Mouse (Mus musculus): ENCODE measurements at regions not wholly inside any gene's neighbourhood (a gene's known extent, or its start where the extent isn't known, plus 50 kb on each side); places are given as distances from the start of the nearest gene placed in this dataset.
"Not testable (repeated sequence)": the region's sequence is repeated elsewhere in the genome, so short reads cannot be mapped to it uniquely, and the experiment has no call there.

DNA sequence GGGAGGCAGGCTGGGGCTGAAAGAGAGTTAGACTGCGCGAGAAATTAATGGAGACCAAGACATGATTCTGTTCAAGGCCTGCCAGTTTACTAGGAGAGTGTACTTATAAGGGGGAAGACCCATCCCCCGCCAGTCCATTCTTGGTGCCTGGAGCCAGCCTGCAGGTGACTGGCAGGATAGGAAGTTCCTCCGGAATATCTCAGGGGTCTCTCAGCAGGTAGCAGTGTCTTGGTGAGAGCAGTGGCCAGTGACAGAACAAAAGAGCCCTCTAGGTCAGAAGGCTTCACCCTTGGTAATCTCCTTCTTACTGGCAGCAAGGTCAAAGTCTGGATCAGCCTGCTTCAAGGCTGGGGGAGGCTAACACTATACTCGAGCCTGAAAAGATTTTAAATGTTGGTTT is 83.7 kb upstream of the Zfp804b start:
- ATAC-seq (ENCODE audit: low TSS enrichment), result no peak

DNA sequence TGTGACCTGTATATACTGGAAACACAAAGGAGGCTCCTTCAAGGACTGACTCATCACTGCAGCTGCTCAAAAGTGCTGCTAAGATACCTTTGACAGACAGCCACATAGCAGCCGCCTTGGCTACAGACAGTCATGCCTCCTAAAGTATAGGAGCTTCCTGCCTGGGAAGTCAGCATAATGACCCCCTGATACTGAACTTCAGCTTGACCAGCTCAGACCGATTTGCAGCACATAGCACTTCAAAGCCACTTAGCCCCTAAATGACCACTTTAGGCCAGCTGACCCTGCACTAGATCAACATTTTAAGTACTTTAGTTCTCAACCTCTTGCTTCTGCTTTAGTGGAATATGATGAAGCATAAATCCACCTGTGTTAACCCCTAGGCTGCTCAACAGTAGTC is 91.9 kb upstream of the Zfp804b start:
- ATAC-seq (ENCODE audit: low TSS enrichment), result no peak

DNA sequence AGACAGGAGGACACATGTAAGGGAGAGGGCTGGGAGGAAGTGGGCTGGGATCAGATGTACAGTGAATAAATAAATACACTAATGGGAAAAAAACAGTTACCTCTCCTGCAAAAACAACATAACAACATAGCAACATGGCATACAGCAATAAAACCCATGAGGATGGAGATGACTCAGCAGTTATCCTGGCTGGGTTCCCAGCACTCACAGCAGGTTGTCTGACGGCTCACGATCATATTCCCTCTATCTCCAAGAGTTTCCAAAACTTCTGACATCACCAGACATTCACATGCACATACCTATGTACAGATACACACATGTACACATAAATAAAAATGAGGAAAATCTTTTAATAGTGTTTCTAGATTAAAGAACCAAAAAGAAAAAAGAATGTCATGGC is 103.4 kb upstream of the Zfp804b start:
- ATAC-seq (ENCODE audit: low TSS enrichment), result no peak

DNA sequence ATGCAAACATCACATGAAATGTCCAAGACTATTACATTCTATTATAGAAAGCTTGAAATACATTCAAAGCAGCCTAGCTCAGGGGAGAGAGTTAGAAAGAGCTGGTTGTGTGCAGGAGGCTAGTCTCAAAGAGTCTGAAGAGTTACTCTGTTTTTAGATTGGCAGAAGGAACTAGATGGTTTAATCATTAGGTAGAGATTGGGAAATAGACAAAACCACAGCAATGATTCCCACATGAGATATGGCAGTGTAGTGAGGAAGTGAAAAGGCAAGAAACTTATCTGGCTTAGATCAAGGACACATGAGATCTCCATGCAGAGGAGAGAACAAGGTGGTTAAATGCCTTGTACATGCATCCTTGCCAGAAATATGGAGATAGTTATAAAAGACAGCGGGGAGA is 110.3 kb upstream of the Zfp804b start:
- ATAC-seq (ENCODE audit: low TSS enrichment), result no peak

DNA sequence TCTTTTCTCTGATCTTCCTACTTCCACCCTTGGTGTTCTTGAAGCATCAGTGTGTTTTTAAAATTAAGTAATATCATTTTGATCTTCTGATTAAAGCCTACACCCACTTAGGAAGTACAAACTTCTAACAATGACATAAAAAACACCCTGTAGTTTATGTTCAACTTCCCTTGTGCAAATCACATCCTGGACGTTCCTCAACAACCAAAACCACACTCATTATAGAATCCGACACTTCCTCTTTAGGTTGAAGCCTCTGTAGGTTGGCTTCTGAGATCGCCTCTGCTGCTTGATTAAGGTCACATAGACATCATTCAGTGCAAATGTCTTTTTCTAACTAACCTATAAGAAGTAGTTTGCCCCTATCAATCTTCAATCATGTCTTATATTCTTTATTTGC is 112.5 kb upstream of the Zfp804b start:
- no peak for ATAC-seq (ENCODE audit: low TSS enrichment)

DNA sequence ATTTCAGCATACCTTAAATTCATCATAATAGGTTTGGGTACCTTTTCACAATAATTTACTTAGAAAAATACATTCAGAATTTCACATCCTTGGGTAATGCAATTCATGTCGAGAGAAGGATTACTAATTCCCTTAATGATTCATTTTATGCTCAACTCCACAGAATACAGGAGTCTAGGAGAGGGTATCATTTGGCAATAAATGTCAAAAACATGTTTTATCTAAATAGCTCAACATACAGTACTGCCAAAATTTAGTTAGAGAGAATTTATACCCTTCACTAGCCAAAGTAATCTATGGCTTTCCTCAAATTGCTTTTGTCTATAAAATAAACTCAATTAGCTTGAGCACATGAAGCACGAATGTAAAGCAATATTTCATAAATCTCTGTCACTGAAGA is 144.6 kb upstream of the Zfp804b start:
- no peak for ATAC-seq (ENCODE audit: low TSS enrichment)

DNA sequence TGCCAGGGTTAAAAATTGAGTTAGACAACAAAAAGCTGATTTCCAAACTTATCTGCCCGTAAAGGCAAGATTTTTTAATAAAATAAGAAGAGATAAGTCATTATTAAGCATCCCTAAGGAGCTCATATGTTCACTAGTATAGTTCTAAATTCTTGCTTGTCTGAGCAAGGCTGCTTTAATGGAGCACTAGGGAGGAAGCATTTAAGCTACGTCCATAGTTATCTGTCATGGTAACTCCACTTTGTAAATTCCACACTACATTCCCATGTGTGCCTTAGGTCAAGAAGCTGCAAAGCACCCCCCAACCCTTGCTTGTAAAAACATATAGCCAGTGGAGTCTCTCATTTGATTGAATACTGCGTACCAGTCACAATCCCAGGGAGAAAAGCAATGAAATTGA is 145.0 kb upstream of the Zfp804b start:
- ATAC-seq (ENCODE audit: low TSS enrichment), result no peak

DNA sequence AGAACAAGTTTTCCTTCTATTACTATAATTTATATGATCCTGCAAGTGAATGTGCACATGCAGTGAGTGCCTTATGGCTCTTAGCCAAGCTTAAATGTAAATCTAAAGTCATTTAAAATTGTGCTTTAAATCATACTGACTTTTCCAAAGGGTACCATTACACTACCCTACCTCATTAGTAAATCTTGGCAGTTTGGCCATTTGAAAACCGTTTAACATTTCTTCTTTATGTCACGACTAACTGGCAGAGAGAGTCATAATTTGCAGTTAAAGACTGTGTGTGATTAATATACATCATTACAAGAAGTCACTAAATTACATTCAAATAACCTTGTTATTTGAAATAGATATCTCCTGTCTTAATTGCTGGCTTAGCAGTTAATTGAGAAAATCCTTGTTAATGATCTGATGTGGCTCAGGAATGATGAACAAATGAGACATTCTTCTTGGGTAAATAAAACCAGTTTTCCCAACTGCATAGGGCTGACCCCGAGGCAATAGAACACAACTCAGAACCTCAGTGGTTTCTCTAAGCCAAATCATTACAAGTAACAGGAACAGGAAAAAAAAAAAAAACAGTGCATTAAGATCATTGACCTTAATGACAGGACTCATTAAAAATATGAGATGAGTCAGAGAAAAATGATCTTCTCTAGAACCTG is 173.1 kb upstream of the Zfp804b start:
- ATAC-seq (ENCODE audit: low TSS enrichment), result no peak

DNA sequence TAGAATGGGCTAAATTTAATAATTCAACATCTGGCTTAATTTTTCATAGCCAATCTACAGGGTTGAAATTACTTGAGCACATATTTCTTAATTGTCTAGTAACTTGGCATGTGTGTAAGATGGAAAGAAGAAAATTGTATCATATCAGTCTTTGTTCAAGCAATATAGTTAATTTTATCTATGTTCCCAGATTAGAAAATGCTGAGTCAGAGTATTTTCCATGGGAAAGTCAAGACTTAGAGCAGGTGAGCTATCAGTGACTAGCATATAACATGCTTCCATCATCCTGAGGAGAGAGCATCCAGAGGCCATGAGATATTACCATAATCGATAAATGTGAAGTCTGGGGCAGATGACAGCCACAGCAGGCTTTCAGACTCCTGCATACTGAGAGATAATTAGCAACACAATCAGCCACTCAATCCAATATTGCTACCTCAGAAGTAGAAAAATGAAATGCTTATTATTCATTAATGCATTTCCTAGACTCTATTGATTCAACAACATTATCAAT is 188.2 kb upstream of the Zfp804b start:
- no peak for ATAC-seq (ENCODE audit: low TSS enrichment)

DNA sequence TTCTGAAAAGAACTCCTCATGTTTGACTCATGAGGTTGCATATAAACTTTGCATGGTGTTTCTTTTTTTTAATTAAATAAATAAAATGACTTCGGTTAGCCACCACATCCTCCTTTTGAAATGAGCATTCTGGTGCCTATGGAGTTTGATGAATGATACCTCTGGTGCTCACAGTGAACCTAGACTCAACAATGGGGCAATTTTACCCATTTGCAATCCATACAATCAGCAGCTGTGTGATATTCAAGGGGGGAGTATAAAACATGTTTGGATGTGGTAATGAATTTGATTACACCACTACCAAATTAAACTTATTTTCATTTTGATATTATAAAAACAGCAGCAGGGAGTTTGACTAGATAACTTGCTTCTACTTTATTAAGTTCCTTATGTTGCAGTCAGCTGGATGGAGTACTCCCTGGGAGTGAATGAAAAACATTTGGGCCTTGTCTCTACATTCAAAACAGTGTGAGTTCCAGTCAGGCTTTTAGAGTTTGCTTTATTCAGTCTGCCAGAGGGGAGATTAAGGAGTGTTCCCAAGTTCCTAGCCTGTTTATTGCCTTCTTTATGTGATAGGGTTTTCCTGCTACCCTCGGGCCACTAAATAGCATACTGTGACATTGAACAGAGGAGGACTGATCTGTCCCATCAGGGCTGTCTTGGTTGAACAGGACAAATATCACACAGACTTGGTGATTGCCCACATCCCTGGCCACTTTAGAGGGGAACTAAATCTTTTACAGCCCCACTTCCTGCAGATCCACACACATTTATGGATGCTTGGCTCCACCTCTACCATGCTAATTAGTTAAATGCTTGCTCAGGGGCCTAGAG is 195.5 kb upstream of the Zfp804b start:
- no peak for ATAC-seq (ENCODE audit: low TSS enrichment)

DNA sequence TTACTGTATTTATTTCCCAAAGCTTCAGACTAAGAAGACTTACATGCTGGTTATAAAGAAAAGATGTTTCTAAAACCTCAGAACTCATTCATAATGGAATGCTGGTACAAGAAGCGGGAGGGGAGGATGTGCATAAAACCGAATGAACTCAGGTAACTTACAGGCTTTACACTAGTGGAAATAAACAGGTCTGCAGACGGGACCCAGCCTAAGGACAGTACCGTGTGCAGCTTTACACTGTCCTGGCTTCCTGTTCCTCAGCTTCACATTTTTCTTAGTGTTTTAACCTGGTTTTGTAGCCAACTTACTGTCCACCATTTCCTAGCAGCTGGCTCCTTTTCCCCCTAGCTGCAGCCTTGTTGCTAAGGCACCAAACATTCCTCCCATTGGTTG is 196.1 kb upstream of the Zfp804b start:
- no peak for ATAC-seq (ENCODE audit: low TSS enrichment)

DNA sequence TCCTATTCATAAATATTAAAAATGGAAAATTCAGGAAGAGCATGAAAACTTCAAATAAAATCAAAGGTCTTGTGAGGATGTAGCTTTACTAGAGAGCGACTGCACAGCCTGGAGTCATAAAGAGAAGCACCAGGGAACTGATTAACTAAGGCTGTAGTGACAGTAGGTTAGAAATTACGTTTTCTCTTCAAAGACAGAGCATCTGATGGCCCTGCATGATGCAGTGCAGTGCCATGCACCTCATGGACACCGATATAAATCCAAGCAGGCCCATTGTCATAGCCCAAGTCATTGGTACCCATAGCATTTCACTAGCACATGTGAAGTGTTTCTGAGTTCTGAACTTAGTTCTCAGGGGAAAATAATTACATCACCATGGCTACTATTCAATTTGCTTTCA is 199.3 kb upstream of the Zfp804b start:
- ATAC-seq (ENCODE audit: low TSS enrichment), result no peak

DNA sequence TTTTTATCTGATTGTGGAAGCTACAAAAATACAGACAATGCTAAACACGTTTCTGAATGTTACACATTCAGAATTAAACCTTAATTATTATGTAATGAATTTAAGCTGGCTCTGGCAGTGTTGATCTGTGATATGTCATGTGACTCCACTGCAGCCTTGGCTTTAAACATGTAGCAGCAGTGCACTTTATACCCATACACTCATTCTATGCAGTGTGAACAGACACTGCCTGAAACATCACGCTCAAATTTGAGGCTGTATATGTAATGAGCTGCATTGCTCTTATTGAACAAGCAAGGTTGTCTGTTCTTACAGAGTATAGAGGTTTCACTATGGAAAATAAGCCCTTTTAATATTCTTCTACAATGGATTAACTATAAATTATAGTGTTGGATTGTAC is 235.9 kb upstream of the Zfp804b start:
- no peak for ATAC-seq (ENCODE audit: low TSS enrichment)

DNA sequence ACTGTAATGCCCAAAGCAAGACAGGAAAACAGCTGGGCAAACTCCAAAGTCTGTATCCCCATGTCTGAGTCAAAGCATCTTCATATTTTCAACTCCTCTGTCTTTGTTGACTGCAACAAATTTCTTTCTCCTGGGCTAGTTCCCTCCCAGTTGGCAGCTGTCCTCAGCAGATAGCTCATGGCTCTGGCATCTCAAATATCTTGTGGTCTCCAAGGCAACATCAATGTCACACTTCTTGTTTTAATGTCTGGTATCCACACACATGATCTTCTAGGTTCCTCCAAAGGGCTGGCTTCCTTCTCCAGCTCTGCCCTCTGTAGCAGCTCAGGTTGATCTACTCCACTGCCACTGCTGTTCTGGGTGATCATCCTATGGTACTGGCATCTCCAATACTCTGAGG is 242.0 kb upstream of the Zfp804b start:
- ATAC-seq (ENCODE audit: low TSS enrichment), result no peak

DNA sequence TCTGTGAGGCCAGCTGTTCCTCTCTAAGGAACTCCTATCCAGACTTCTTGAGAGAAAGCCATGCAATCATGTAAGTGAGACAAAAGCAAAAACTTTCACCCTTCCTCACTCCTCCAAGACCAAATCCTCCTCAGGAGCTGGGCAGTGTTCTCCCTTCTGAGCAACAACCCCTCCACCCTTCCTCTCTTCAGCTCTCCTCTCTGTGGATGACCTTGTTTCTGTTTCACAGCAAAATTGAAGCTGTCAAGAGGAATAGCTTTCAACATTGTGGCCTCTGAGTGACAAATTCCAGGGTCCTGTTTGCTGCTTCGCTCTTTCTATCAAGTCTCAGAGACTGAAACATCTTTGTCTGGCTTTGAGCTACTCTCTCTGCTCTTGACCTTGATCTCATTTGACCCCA is 255.9 kb upstream of the Zfp804b start:
- no peak for ATAC-seq (ENCODE audit: low TSS enrichment)

DNA sequence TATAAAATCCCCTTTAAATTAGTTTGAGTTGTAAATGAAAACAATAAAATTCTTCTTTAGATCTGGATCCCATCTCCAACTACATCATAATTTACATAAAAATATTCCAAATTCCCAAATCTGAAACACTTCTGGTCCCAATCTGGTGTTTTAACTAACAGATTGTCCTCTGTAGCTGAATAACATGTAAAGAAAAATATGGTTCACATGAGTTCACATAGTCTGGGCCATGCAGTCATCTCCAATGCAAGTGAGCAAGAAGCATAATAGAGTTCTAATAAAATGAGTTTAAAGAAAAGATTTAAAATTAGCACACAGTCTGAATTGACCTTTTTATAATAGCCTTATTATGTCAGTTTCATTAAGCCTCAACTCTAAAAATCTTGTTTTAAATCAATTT is 263.0 kb upstream of the Zfp804b start:
- ATAC-seq (ENCODE audit: low TSS enrichment), result no peak

DNA sequence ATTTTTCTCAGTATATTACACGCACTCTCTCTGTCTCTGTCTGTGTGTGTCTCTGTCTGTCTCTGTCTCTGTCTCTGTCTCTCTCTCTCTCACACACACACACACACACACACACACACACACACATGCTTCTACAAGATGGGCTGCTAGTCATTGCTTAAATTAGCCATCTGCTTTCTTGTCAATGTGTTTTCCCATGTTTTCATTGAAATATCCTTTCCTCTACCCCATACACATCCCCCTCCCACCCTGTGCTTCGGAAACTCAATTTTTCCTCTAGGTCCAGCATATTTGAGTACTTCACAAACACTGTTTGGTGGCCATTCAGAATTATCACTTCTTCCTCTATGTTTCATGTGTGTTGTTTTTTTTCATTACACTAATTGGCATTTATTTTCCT is 263.4 kb upstream of the Zfp804b start:
- no peak for ATAC-seq (ENCODE audit: low TSS enrichment)

DNA sequence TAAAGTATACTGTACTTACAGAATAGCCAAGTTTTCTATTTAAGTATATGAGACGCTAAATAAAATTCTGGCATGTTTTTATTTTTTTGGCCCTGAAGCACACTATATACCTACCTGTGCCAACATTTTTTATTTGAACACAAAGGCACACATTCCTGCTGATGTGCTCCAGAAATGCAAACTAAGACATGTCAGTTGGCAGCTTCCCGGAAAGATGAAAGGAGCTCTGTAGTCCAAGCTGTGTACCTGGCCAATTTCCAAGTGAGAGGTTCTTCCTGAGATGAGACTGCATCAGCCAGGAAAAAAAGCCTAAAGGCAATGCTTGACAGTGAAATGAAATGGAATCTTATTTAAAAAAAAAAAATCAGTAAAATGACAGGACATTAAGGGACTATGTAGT is 305.0 kb upstream of the Steap4 start:
- ATAC-seq (ENCODE audit: low TSS enrichment), result peak; percentile 57

DNA sequence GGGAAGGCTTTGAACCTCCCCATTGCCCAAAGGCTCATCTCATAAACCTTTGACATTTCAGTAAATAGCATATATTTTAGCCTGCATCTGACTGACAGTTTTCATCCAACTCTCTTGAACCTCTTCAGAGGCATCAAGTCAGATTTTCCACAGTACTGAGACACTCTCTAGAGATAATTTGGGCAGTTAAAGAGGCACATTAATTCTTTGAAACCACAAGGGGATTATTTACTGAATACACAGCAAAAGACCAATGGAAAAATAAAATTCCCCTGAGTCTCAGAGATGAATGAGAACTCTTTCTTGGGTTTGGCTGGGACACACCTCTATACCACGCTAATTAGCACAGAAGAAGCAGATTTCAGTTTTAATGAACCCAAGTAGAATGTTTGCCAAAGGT is 258.5 kb upstream of the Steap4 start:
- no peak for ATAC-seq (ENCODE audit: low TSS enrichment)

DNA sequence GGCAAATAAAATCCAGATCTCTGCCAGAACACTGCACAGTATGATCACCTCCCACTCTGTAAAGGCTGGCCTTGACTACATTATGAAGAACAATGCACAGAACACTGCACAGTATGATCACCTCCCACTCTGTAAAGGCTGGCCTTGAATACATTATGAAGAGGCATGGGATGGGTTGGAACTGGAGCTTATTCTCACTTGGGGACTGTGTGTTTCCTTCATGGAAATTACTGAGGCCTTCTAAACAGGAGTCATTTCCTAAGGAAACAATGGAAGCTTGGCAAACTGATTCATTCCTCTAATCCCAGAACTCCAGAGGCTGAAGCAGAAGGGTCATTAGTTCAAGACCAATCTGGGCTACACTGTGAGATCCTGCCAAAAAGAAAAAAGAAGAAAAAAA is 240.7 kb upstream of the Steap4 start:
- peak; percentile 41; the same call in 1 of the 2 replicates for ATAC-seq (ENCODE audit: low TSS enrichment)

DNA sequence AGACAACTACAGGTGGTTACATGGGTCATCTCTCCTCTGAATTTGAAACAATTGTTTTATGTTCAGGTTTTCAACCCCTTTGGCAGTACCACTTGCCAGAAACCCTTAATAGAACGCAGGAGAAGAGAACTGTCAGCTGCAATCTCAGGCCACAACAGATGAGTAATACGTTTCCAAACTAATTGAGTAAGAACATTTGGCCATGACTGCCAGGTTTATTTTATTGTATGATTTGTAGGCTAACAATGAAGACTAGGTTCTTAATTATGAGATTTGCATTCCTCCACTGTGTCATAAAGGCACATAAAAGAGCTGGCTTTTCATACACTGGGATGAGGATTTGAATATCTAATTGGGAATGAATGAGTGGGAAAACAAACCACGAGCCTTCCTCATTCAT is 240.2 kb upstream of the Steap4 start:
- ATAC-seq (ENCODE audit: low TSS enrichment), result no peak

DNA sequence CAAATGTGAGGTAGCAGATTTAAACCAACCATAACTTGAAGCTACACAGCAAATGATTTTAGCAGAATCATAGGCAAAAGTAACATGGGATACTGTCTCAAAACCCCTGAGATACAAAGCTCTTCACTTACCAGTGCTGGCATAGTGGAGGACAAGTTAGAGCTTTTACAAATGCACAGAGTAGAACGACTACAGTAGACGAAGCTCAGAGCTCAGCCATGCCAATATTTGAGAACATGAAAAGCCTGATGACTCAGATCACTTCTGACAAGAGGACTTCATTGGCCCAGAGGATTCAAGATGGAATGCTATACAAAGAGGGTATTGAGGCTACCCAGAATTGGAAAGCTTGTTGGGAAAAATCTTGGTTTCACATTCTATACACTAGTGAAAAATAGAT is 239.6 kb upstream of the Steap4 start:
- no peak for ATAC-seq (ENCODE audit: low TSS enrichment)

DNA sequence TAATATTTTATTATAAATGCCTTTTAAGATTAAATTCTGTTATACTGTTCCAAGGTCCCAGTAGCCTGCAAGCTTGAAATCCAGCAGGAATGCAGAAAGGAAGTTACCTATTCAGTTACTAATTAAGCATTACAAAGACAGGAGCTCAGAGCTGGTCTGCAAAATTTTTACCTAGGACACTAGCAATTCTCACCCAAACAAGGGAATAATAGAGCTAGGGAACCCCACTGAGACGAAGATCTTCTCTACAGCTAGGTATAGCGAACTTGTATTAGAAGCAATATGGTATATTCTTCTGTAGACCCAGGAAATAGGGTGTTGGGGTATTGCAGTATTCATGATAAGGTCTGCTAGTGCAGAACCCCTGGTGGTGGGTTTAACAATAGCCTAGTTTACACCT is 227.7 kb upstream of the Steap4 start:
- not testable (repeated sequence) for ATAC-seq (ENCODE audit: low TSS enrichment)

DNA sequence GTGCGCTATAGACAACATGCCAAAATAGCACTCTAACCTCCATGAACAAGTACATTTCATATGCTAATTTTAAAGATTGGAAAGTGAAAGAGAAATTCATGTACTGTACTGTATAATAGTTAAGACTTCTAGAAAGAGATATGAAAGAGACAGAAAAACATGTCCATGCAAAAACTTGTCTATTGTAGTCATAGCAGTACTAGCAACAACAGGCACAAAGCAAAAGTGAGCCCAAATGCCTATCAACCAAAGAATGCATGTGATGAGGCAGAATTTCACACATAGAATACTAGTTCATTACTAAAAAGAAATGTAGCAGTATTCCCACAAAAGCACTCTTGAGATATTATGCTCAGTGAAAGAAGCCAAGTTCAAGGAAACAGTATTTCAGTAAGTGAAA is 180.4 kb upstream of the Steap4 start:
- no peak for ATAC-seq (ENCODE audit: low TSS enrichment)
